Mouse (Mus musculus) stomach, postnatal 0 days (tissue): Measurements from ENCODE around the gene Gm21972.

Source experiments
- CTCF ChIP-seq: IDR thresholded peaks from 2 replicates; pipeline ENCODE4 v1.5.1; 2016; ENCODE audit warnings: antibody characterized with exemption, low read depth, mild to moderate bottlenecking, moderate library complexity
- EP300 ChIP-seq: optimal IDR thresholded peaks from 2 replicates; pipeline ENCODE3; 2016; ENCODE audit warnings: antibody characterized with exemption

- no peak for TF ChIP-seq CTCF
- TF ChIP-seq EP300, result no peak
These were observed 7.4 kb upstream of the Gm21972 start for GRCm38 (mm10) chr1:86126036-86126435.
